Mouse (Mus musculus) 416B (cell line): ENCODE measurements at regions not wholly inside any gene's neighbourhood (a gene's known extent, or its start where the extent isn't known, plus 50 kb on each side); places are given as distances from the start of the nearest gene placed in this dataset.

Experiments
- DNase-seq: peaks from one replicate; pipeline ENCODE4 v3.0.0; 2011; ENCODE audit warnings: low read depth

DNA sequence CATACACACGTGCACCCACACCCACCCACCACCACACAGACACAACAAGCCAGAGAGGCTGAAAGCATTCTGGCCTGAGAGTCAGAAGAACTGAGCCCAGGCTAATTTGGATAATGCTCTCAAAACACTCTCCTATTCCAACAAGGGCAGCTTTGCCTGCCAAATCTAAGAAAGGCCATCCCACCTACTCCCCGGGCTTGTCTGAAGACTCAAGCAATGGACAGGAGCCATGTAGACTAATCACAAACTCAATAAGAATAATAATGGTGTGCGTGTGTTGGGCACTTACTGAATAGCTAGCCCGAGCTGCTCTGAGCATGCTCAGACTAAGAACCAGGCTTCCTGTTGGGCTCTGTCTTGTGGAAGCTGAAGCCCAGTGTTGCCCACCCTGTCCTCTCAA lies 108.8 kb upstream of the Tle3 start:
- DNase-seq: no peak

DNA sequence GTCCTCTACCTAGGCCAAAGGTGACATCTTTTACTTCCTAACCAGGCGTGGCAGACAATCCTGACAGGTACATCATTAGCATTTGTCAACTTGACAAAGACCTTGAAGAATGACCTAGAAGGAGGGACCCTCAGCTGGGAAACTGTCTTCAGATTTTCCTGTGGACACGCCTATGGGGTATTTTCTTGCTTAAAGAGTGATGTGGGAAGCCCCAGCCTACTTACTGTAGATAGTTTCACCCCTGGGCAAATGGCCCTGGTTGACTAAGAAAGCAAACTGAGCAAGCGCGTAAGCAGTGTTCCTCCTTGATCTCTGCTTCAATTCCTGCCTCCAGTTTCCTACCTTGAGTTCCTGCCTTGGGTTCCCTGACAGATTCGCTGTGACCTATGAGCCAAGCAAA lies 106.7 kb upstream of the Tle3 start:
- DNase-seq: no peak

- no peak for DNase-seq
Observed at GRCm38 (mm10) chr9:61266992-61267391, 105.2 kb upstream of the Tle3 start.

GRCm38 (mm10) chr9:61267541-61267940 lies 104.6 kb upstream of the Tle3 start:
- DNase-seq: no peak

DNA sequence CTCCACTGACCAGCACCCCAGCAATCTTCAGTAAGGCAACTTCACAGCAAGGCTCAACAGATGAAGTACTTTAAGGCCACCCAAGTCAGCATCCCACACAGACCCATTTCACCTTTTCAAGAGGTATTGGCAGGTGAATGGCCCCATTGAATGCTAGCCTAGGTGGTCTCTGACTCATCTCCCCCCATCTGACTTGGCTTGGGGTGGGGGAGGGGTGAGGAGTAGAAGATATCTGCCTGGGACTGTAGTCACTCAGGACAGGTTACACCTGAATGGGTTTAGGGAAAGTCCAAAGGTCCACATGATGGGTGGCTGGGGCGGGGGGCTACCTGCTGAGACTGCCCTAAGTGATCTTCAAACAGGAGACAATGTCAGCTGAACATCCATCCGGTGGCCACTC lies 104.0 kb upstream of the Tle3 start:
- no peak for DNase-seq

DNA sequence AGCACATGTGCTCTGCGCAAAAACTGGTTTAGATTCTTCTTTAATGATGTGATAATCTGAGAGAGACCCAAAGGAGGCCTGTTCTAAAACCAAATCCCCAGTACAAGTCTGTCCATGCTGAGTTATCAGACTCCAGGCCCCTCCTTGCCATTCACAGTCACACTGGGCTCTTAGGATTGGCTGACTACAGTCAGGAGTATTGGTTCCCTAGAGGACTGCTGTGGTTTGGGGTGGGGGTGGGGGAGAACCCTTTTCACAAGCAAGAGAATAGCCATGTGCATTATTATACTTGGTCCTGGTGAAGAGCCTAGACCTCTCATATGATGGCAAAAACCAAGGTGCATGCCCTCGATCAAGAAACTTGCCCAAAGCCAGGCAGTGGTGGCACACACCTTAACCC lies 103.5 kb upstream of the Tle3 start:
- DNase-seq: no peak

- peak; percentile 19 for DNase-seq
Observed at GRCm38 (mm10) chr9:61269151-61269870, 102.9 kb upstream of the Tle3 start.

DNA sequence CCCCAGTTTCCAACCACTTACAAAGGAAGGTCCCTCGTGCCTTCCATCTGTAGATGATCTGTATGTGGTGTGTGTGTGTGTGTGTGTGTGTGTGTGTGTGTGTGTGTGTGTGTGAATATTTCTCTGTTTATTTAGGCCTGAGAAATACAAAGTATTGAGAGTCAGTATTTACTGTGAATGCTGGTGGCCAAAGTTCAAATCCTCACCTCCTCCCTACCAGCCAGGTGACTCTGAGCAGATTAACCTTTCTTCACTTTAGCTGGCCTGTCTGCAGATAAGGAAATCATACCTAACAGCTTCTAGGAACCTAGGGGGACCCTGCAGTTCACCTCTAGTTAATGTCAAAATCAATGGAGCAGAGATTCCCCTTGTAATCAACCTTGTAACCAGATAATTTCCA lies 100.9 kb upstream of the Tle3 start:
- DNase-seq: no peak

DNA sequence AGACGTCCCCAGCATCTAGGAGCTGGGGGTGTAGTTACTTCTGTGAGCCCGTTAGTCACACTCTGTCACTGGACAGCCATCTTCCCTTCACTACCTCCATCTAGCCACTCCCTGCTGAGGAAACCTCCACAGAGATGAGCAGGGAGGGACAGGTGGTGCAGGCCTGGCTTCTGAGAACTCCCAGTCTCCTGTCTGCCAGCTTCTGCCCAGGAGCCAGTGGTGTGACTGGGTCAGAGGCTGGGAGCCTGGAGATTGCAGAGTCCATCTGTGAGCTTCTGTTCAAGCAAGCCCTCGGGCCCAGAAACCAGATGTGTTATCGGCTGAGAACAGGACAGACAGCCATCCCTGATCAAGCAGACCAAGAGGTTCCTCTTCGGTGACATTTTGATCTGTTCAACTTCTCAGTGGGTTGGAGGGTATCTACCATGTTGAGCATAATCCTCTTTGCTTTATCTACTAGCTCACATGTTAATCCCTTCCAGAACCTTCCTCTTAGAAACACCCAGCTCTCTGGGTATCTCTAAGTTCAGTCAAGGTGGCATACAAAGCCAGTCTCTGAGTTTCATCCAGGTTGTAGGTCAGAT lies 100.3 kb upstream of the Tle3 start:
- DNase-seq: no peak

GRCm38 (mm10) chr9:61274020-61274419 lies 98.1 kb upstream of the Tle3 start:
- DNase-seq: no peak

DNA sequence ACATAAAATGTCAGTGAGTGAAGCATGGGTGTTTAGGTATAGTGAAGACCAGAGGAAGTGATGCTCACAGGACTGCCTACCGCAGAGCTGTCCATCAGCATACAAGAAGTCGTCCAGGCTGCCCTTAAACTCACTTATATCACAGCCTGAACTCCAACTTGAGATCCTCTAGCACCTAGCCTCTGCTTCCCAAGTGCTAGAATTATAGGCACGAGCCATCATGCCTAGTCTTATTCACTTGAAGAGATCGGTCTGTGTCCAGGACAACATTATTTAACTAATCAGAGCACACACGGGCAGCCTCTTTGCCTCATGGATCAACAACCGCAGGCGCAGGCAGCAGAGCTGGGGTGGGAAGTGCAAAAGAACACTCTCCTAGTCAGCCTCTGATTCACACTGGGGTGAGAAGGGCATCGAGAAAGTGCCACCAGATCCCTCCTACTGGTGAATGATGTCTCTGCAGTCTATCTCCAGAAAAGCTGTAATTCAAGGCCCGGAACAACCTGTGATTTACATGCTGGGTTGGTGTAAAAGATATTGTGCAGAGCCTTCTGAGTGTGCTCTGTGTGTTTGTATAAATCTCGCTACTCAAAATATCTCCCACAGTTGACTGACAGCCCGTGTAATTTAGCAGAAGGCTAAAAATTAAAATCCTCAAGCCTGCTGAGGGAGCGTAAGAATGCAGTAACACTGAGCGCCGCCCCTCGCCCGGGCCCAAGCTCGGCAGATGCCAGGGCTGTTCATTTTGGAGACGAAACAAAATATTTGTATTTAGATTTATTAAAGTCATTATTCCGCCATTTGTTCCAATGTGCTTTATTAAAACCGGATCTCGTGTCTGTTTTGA lies 94.6 kb upstream of the Tle3 start:
- DNase-seq: peak; percentile 93

DNA sequence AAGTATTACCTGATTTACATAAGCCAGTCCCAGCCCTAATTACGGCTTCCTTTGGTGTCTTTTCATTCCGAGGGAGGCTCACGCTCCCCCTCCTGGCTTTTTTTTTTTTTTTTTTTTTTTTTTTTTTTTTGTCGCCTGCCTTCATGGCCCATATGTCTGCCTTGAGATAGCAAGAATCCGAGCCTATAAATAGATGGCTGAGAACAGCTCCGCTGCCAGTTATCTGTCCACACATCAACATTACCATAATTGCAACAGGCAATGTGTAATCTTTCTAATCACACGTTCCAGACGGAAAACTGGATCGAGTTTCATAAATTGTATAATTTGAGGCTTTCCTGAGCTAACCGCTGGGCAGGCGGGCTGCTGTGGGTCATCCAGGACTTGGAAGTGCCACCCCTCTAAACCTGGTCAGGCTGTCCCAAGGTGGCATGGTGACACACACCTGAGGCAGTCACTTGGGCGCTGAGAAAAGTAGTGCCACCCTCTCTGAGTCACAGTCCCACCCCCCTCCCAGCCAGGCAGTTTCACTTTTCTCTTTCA lies 93.9 kb upstream of the Tle3 start:
- DNase-seq: peak; percentile 98

- DNase-seq: no peak
Observed at GRCm38 (mm10) chr9:61279044-61279543, 93.1 kb upstream of the Tle3 start.

DNA sequence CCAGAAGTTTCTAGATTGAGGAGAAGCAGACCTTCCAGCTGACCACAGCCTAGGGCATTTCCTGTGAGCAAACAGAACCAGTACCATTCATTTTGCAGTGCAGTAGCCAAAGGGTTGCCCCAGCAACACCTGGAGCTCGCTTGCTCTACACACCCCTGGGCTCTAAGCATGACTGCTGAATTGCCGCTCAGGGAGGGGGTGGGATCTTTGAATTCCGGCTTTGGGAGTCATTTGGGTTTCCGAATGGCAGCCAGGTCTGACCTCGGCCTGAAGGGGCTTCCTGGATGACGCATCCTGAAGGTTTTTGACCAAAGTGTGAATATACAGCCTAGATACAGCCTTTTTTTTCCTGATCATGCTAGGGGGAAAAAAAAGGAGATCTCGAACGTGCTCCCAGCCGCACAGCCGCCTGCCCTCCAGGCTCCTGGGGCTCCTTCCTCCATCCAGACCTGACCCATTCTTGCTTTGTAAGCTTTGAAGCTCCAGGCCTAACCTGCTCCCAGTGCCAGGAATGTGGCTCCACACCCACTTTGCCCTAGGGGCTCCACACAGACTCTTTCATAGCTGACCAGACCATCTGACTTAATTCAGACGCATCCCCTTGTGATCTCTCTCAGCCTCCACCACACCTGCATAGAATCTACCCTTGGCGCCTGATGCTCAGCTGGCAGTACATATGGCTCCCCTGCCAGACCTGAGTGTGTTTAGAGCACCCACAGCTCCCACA lies 91.1 kb upstream of the Tle3 start:
- DNase-seq: peak; percentile 59

- no peak for DNase-seq
Observed at GRCm38 (mm10) chr9:61283311-61283710, 88.9 kb upstream of the Tle3 start.

GRCm38 (mm10) chr9:61284201-61285021 lies 87.8 kb upstream of the Tle3 start:
- DNase-seq: no peak

DNA sequence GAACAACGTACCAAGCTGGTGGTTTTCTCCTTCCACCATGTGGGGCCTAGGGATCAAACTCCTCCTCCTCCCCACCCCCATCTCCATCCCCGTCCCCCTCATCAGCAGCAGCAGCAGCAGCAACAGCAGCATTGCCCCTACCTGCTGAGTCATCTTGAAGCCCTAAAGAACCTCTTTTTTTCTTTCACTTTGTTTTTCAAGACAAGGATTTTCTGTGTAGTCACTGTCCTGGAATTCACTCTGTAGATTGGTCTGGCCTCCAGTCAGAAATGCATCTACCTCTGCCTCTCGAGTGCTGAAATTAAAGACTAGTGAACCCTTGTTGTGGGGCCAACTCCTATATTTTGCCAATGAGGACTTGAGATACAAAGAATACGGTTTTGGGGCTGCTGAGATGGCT lies 85.6 kb upstream of the Tle3 start:
- DNase-seq: no peak

DNA sequence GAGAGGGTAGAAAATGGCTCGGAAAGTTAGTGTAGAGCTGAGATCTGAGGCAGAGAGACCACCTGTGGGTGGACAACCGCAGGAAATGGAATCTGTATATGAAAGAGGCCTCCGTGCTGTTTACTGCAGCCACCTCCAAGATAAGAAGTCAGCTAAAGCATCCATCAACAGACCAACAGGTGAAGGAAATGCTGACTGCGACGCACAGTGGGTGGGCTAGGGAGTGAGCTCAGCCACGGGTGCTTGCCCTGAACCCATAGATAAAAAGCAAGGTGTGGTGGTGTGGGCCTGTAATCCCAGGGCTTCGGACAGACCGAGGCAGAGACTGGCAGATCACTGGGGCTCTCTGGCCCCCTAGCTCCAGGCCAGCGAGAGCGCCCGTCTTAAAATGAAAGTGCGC lies 83.0 kb upstream of the Tle3 start:
- DNase-seq: no peak

DNA sequence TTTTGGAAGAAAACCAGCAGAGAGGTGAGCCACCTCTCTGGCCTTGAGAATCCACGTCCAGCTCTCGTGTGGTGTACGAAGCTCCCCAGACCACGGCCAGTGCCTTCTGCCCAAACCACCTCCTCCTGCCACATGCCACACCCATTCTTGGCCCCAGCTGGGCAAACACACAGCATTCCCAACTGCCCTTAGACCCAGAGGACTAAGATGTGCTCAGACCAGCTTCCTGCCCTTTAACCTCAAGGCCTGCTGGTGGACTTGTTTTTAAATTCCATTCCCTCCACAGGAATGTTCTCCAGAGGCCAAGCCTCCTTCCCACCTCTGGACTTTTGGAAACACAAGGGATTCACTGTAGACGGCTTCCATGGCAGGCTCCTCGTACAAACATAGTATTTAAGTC lies 82.5 kb upstream of the Tle3 start:
- no peak for DNase-seq

DNA sequence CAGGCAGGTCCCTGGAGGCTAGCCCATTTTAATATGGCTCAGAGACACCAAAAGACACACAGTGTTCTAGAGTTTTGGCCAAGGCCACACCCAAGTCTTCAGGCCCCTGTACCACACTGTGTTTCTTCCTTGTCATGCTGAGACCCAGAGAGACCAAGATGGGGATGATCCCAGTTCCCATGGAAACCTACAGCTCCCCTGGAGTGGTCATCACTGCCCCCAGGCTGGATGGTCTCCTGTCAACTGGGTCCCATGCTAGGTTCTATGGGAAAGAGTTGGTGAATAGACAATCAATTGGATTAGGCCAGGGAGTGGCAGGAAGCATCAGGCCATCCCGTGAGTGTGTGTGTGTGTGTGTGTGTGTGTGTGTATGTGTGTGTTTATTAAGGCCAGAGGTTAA lies 80.5 kb upstream of the Tle3 start:
- no peak for DNase-seq

- DNase-seq: no peak
Observed at GRCm38 (mm10) chr9:61292501-61292900, 79.7 kb upstream of the Tle3 start.
